Mouse (Mus musculus) urinary bladder, postnatal 4 days (tissue): ENCODE data around the gene Olfr1122.
"Not testable (repeated sequence)": the region's sequence is repeated elsewhere in the genome, so short reads cannot be mapped to it uniquely, and the experiment has no call there.

ENCODE experiments used
- DNase-seq, 2 experiments: peaks; one replicate each; pipeline ENCODE4 v3.0.0; 2021 to 2022; ENCODE audit warnings: low spot score in 2 of 2

Gene Olfr1122

DNA sequence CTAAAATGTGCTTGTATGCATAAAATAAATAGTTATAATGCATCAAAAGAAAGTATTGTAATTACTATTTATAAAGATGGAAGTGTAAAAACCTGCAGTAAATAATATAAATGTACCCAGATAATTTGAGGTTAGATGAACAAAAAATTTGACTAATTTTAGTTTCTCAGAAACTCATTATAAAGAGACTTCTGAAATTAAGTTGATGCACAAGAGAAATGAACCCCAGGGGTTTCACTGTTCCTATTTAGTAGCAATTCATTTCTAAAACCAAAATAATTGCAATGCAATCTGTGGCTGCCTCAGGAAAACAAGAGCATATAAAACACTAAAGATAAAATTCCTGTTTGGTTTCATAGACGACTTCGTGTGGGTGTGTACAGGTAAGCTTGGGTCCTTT is at the start of gene Olfr1122:
Gene Olfr1122, plus strand, starts transcription at position 301 of the 400 bp plus-strand sequence.
- DNase-seq = no peak

DNA sequence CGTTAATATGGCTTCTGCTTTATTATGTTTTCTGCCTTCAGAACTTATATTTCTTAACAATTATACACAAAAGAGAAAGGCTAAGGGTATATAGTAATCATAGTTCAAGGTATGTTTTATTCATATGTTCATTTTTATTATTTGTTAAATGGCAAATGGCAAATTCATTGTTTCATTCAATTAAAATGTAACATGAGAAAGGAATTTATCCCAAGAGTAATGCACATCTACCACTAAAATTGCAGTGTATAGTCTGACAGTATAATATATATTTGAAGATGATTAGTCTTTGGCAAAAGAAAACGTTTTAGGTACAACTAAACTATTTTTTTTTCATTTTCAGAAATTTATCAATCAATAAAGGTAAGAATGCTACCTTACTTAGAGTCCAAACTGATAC is 31.1 kb upstream of the Olfr1122 start, which contains the start of gene Olfr1120:
Gene Olfr1120, plus strand, starts transcription at position 301 of the 400 bp plus-strand sequence.
- no peak for DNase-seq

GRCm38 (mm10) chr2:87360121-87360520 is 25.5 kb upstream of the Olfr1122 start:
- not testable (repeated sequence) for DNase-seq

GRCm38 (mm10) chr2:87369595-87369994 is 16.1 kb upstream of the Olfr1122 start, which contains the start of gene Olfr1121:
TSS of gene Olfr1121 (plus strand) at chr2:87369895.
- no peak for DNase-seq

DNA sequence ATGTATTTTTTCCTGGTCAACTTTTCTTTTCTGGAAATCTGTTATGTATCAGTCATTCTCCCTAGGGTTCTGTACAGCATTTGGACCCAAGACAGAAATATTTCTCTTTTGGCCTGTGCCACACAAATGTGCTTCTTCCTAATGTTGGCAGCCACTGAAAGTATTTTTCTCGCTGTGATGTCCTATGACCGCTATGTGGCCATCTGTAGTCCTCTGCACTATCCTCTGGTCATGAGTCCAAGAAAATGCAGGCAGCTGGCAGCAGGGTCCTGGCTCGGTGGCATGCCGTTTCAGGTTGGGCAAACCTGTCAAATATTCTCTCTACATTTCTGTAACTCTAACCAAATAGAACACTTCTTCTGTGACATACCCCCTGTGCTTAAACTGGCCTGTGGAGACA is 13.9 kb upstream of the Olfr1122 start:
- DNase-seq = no peak

GRCm38 (mm10) chr2:87383935-87384334 is 1.7 kb upstream of the Olfr1122 start:
- DNase-seq = no peak

DNA sequence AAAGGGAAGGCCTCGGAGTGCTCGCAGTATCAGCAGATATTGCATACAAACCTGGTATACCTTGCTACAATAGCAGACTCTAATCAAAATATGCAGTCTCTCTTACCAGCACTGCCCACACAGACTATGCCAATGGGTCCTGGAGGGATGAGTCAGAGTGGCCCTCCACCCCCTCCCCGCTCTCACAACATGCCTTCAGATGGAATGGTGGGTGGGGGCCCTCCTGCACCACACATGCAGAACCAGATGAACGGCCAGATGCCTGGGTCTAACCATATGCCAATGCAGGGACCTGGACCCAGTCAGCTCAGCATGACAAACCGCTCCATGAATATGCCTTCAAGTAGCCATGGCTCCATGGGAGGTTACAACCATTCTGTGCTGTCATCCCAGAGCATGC is 8.0 kb downstream of the Olfr1122 start:
- DNase-seq = not testable (repeated sequence)

DNA sequence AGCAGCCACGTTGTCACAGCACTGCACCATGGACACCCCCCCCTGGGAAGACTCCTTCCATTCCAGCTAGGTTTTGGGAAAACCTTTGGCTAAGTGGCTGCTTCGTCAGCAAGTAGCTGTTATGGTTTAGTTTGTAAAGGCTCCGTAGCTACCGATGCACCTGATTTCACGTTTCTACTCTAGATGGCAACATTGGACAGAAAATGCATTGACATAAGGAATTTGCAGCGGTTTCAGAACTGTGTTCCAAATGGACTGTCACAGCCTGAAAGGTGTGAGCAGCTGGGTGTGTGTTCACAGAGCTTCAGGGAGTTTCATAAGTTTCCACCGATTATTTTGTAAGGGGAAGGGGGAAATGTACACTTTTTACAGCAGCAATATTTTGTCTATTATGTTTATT is 9.0 kb downstream of the Olfr1122 start:
- not testable (repeated sequence) for DNase-seq

DNA sequence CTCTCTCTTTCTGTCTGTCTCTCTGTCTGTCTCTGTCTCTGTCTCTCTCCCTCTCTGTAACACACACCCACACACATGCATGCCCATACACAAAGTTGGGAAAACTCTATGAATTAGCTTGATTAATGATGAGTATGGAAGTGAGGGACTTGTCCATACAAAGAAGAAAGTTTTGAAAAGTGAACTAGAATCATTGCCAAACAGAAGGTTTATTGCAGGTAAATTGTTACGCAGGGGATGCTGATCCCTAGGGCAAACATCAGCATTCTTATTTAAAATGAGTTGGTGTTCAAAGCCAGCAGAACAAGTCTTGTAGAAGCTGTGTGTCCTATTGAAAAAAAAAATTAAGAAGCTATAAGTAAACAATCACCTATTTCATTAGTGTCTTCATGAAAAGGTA is 30.7 kb downstream of the Olfr1122 start, which contains the start of gene Olfr1123:
Gene Olfr1123, plus strand, starts transcription at position 301 of the 400 bp plus-strand sequence.
- no peak for DNase-seq

- no peak for DNase-seq
Measured at GRCm38 (mm10) chr2:87429975-87430374, 44.3 kb downstream of the Olfr1122 start, which contains the start of gene Olfr1124. TSS of gene Olfr1124 (plus strand) at chr2:87430275.

DNA sequence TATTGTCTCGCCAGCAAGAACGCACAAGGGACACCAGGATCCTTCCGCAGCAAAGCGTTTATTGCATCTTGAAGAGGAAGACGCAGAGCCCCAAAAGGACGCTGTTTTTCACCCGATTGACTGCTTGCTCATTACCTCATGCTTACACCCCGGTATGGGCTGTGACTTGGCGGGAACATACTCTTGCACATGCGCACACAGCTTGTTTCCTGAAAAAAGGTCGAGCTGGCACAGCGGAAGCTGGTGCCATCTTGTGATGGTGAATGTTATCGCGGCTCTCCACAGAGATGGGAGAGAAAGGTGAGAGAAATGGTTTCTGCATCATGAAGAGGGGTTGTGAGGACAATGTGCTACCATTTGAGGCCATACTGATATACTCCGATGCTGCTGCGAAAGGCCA is 52.1 kb downstream of the Olfr1122 start:
- no peak for DNase-seq
